Mouse (Mus musculus): Measurements from ENCODE around the gene Pafah1b2. TPM values are rescaled to one million over a fixed set of nuclear protein-coding genes. Genes with fewer than 3 reads are reported as not detected.

Gene Pafah1b2
- polyA plus RNA-seq, 1 experiment: 166 TPM

- peak; percentile 18 for DNase-seq (ENCODE audit: low read depth)
- TF ChIP-seq POLR2A (IDR thresholded peaks at IDR 0.05; ENCODE audit: borderline replicate concordance, extremely low read depth, insufficient read depth, insufficient read length, poor library complexity, severe bottlenecking) (no peak), CTCF (IDR thresholded peaks at IDR 0.05; ENCODE audit: borderline replicate concordance, extremely low read depth, insufficient read depth, insufficient read length) (no peak; the same call in 1 of the 2 replicates)
These were observed 35.6 kb downstream of the Pafah1b2 start for GRCm38 (mm10) chr9:45976884-45977283.

GRCm38 (mm10) chr9:45963577-45963976 is 48.9 kb downstream of the Pafah1b2 start:
- DNase-seq (ENCODE audit: low read depth): no peak
- TF ChIP-seq POLR2A (IDR thresholded peaks at IDR 0.05; ENCODE audit: borderline replicate concordance, extremely low read depth, insufficient read depth, insufficient read length, poor library complexity, severe bottlenecking): no peak
- no peak for TF ChIP-seq CTCF (IDR thresholded peaks at IDR 0.05; ENCODE audit: borderline replicate concordance, extremely low read depth, insufficient read depth, insufficient read length)

GRCm38 (mm10) chr9:45961855-45962254 is 50.6 kb downstream of the Pafah1b2 start:
- DNase-seq (ENCODE audit: low read depth): no peak
- TF ChIP-seq POLR2A (IDR thresholded peaks at IDR 0.05; ENCODE audit: borderline replicate concordance, extremely low read depth, insufficient read depth, insufficient read length, poor library complexity, severe bottlenecking) (no peak), CTCF (IDR thresholded peaks at IDR 0.05; ENCODE audit: borderline replicate concordance, extremely low read depth, insufficient read depth, insufficient read length) (no peak)

- no peak for DNase-seq (ENCODE audit: low read depth)
These were observed 52.8 kb downstream of the Pafah1b2 start for GRCm38 (mm10) chr9:45959661-45960060.

GRCm38 (mm10) chr9:45958851-45959250 is 53.6 kb downstream of the Pafah1b2 start:
- peak; percentile 43 for DNase-seq (ENCODE audit: low read depth)
- no peak for TF ChIP-seq CTCF (IDR thresholded peaks at IDR 0.05; ENCODE audit: borderline replicate concordance, extremely low read depth, insufficient read depth, insufficient read length)
- TF ChIP-seq POLR2A (IDR thresholded peaks at IDR 0.05; ENCODE audit: borderline replicate concordance, extremely low read depth, insufficient read depth, insufficient read length, poor library complexity, severe bottlenecking): no peak

More at GRCm38 (mm10) chr9:45959661-45960060, 52.8 kb downstream of the Pafah1b2 start:
- TF ChIP-seq CTCF (IDR thresholded peaks at IDR 0.05; ENCODE audit: borderline replicate concordance, extremely low read depth, insufficient read depth, insufficient read length) (no peak), POLR2A (IDR thresholded peaks at IDR 0.05; ENCODE audit: borderline replicate concordance, extremely low read depth, insufficient read depth, insufficient read length, poor library complexity, severe bottlenecking) (no peak)

- TF ChIP-seq CTCF (IDR thresholded peaks at IDR 0.05; ENCODE audit: borderline replicate concordance, extremely low read depth, insufficient read depth, insufficient read length) (no peak), POLR2A (IDR thresholded peaks at IDR 0.05; ENCODE audit: borderline replicate concordance, extremely low read depth, insufficient read depth, insufficient read length, poor library complexity, severe bottlenecking) (no peak)
These were observed 54.3 kb downstream of the Pafah1b2 start for GRCm38 (mm10) chr9:45958023-45958670.

GRCm38 (mm10) chr9:45955107-45955963 is 57.2 kb downstream of the Pafah1b2 start, which contains the start of gene Sidt2:
Gene Sidt2 (minus strand): TSS chr9:45955258.
- peak; percentile 96 for DNase-seq (ENCODE audit: low read depth)
- TF ChIP-seq CTCF (IDR thresholded peaks at IDR 0.05; ENCODE audit: borderline replicate concordance, extremely low read depth, insufficient read depth, insufficient read length) (no peak), POLR2A (IDR thresholded peaks at IDR 0.05; ENCODE audit: borderline replicate concordance, extremely low read depth, insufficient read depth, insufficient read length, poor library complexity, severe bottlenecking) (0 out of 2 replicates have a peak, but pooled peaks have one; percentile 29)

More at GRCm38 (mm10) chr9:45958023-45958670, 54.3 kb downstream of the Pafah1b2 start:
- peak; percentile 49 for DNase-seq (ENCODE audit: low read depth)

- peak; percentile 59 for DNase-seq (ENCODE audit: low read depth)
- no peak for TF ChIP-seq CTCF (IDR thresholded peaks at IDR 0.05; ENCODE audit: borderline replicate concordance, extremely low read depth, insufficient read depth, insufficient read length)
- no peak for TF ChIP-seq POLR2A (IDR thresholded peaks at IDR 0.05; ENCODE audit: borderline replicate concordance, extremely low read depth, insufficient read depth, insufficient read length, poor library complexity, severe bottlenecking)
These were observed 58.0 kb downstream of the Pafah1b2 start for GRCm38 (mm10) chr9:45954294-45955106.

- no peak for DNase-seq (ENCODE audit: low read depth)
- no peak for TF ChIP-seq CTCF (IDR thresholded peaks at IDR 0.05; ENCODE audit: borderline replicate concordance, extremely low read depth, insufficient read depth, insufficient read length)
- no peak for TF ChIP-seq POLR2A (IDR thresholded peaks at IDR 0.05; ENCODE audit: borderline replicate concordance, extremely low read depth, insufficient read depth, insufficient read length, poor library complexity, severe bottlenecking)
These were observed 58.8 kb downstream of the Pafah1b2 start for GRCm38 (mm10) chr9:45953511-45954293.

GRCm38 (mm10) chr9:45952890-45953289 is 59.6 kb downstream of the Pafah1b2 start:
- TF ChIP-seq CTCF (IDR thresholded peaks at IDR 0.05; ENCODE audit: borderline replicate concordance, extremely low read depth, insufficient read depth, insufficient read length) (no peak), POLR2A (IDR thresholded peaks at IDR 0.05; ENCODE audit: borderline replicate concordance, extremely low read depth, insufficient read depth, insufficient read length, poor library complexity, severe bottlenecking) (no peak)
- DNase-seq (ENCODE audit: low read depth): no peak
